Mouse (Mus musculus): ENCODE data around the gene Npsr1.

GRCm38 (mm10) chr9:24341321-24341720, 243.5 kb downstream of the Npsr1 start:
- no peak for TF ChIP-seq CTCF (conservative IDR thresholded peaks at IDR 0.05; ENCODE audit: insufficient read depth, insufficient read length, low read depth, low read length)
- no peak for TF ChIP-seq POLR2A (IDR thresholded peaks at IDR 0.05; ENCODE audit: low read depth, low read length)

Measured in kidney, adult 2 months (tissue).